Mouse (Mus musculus): Measurements from ENCODE around the gene Il6st.

DNA sequence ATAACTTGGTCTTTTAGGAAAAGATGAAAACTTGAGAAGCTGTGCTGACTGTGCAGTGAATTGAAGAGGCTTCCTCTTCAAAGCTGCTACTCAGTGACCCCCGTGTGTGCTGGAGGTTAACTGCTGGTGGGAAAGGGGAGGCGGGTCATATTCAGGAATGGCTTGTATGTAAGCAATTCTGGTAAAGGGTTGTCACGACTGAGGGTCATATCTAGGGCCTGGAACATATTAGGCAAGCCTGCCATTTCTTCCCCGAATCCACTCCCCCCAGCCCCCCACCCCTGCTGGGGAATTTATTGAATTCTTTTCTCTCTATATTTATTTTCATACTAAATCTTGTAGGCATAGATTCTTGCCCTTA lies 46.7 kb upstream of the Il6st start:
- TF ChIP-seq CTCF (conservative IDR thresholded peaks at IDR 0.05; ENCODE audit: insufficient read depth, insufficient read length, low read depth, low read length) (no peak), POLR2A (IDR thresholded peaks at IDR 0.05; ENCODE audit: low read depth, low read length) (no peak)
